In genomic region chr5:138256094-138256467, GRCm38 (mm10) we compare ENCODE assay signal across 8 mouse cellular contexts. TPM values are rescaled to one million over a fixed set of nuclear protein-coding genes. Genes with fewer than 3 reads are reported as not detected.
DNase-seq lines count a peak whose midpoint lies in the region; ATAC-seq and TF ChIP-seq lines count a peak whose summit lies in the region.

No protein-coding gene starts in this region.

- ATAC-seq in heart, embryonic 11.5 days (replicated peaks; ENCODE audit: insufficient number of reproducible peaks, low FRiP score, low TSS enrichment) = peak; percentile 5; the same call in 1 of the 2 replicates
- no peak; the same call in 1 of the 2 replicates for ATAC-seq in liver, embryonic 12.5 days
- ATAC-seq in granulocyte monocyte progenitor cell, adult 5-6 weeks (replicated peaks; ENCODE audit: poor library complexity, severe bottlenecking) = no peak

- peaks cover 8% of the 10 kb centered on the region; the same call in 1 of the 2 replicates for H3K36me3 ChIP-seq in heart, embryonic 11.5 days (ENCODE audit: control insufficient read depth, insufficient read depth, low read length)
- peaks cover 3% of the 10 kb centered on the region for H3K36me3 ChIP-seq in C2C12 (ENCODE audit: control insufficient read depth, insufficient read depth)
- peaks cover 37% of the 10 kb centered on the region for H3K36me3 ChIP-seq in forebrain, embryonic 10.5 days (replicated peaks)
- peaks cover 39% of the 10 kb centered on the region for H3K36me3 ChIP-seq in liver, embryonic 12.5 days

- 16% methylated on average over 7 of the region's 7 CpGs for WGBS in heart, embryonic 11.5 days (ENCODE audit: insufficient replicate concordance)
- WGBS in forebrain, embryonic 10.5 days = 23% methylated on average over 7 of the region's 7 CpGs
- 10% methylated on average over 7 of the region's 7 CpGs for WGBS in liver, embryonic 12.5 days (ENCODE audit: insufficient replicate concordance)

- peak overlapping the region; percentile 84 for H3K27ac ChIP-seq in heart, embryonic 11.5 days (ENCODE audit: low read depth, low read length)
- peak overlapping the region; percentile 85 for H3K27ac ChIP-seq in forebrain, embryonic 10.5 days
- H3K27ac ChIP-seq in liver, embryonic 12.5 days = peak overlapping the region; percentile 81

- no peak for DNase-seq in heart, postnatal 10 days
- DNase-seq in forebrain, embryonic 10.5 days (ENCODE audit: extremely low spot score, low spot score) = no peak
- no peak for DNase-seq in adipocyte (ENCODE audit: low spot score)
- no peak for DNase-seq in spleen, postnatal 36 days (ENCODE audit: low spot score in 2 of 2)

- peak overlapping the region; percentile 87 for H3K4me2 ChIP-seq in heart, embryonic 11.5 days
- peak overlapping the region; percentile 89 for H3K4me2 ChIP-seq in liver, embryonic 12.5 days

- TF ChIP-seq CTCF in C2C12 (IDR thresholded peaks at IDR 0.05; ENCODE audit: control insufficient read depth, insufficient read depth, insufficient read length) = no peak

- H3K79me2 ChIP-seq in C2C12 (ENCODE audit: control insufficient read depth, insufficient read depth) = no peaks in the 10 kb centered on the region

- no peaks in the 10 kb centered on the region for H3K9me3 ChIP-seq in heart, embryonic 11.5 days (replicated peaks; ENCODE audit: control insufficient read depth, low read length)
- no peaks in the 10 kb centered on the region for H3K9me3 ChIP-seq in forebrain, embryonic 10.5 days
- H3K9me3 ChIP-seq in liver, embryonic 12.5 days (replicated peaks) = no peaks in the 10 kb centered on the region

- peak overlapping the region; percentile 78 for H3K4me3 ChIP-seq in heart, embryonic 11.5 days (ENCODE audit: low read depth, low read length)
- peak overlapping the region; percentile 52 for H3K4me3 ChIP-seq in C2C12 (ENCODE audit: insufficient read depth, poor library complexity, severe bottlenecking)
- peak overlapping the region; percentile 78 for H3K4me3 ChIP-seq in forebrain, embryonic 10.5 days
- peak overlapping the region; percentile 77 for H3K4me3 ChIP-seq in liver, embryonic 12.5 days

- intact Hi-C loops in heart, postnatal 10 days (cut with DNase I) = no loop called here

- peaks cover 34% of the 10 kb centered on the region for H3K4me1 ChIP-seq in heart, embryonic 11.5 days (ENCODE audit: control insufficient read depth, insufficient read depth, low read length)
- H3K4me1 ChIP-seq in forebrain, embryonic 10.5 days = peaks cover 23% of the 10 kb centered on the region
- H3K4me1 ChIP-seq in liver, embryonic 12.5 days = peaks cover 61% of the 10 kb centered on the region

- no peaks in the 10 kb centered on the region for H3K79me3 ChIP-seq in C2C12 (ENCODE audit: low read depth)

- H3K27me3 ChIP-seq in heart, embryonic 11.5 days (ENCODE audit: control insufficient read depth, insufficient read depth, low read length) = no peaks in the 10 kb centered on the region
- no peaks in the 10 kb centered on the region for H3K27me3 ChIP-seq in C2C12 (ENCODE audit: control insufficient read depth, insufficient read depth, insufficient read length)
- H3K27me3 ChIP-seq in forebrain, embryonic 10.5 days (ENCODE audit: poor library complexity, severe bottlenecking) = no peaks in the 10 kb centered on the region
- no peaks in the 10 kb centered on the region for H3K27me3 ChIP-seq in liver, embryonic 12.5 days (replicated peaks)

- H3ac ChIP-seq in C2C12 (ENCODE audit: control insufficient read depth, insufficient read length, low read depth) = peak overlapping the region; percentile 56

- peak overlapping the region; percentile 77 for H3K9ac ChIP-seq in heart, embryonic 11.5 days (ENCODE audit: low read depth, low read length)
- H3K9ac ChIP-seq in liver, embryonic 12.5 days = peak overlapping the region; percentile 70

TF ChIP-seq in C2C12, 6 proteins besides CTCF, POLR2A, EP300 and RAD21:
- TF ChIP-seq MYOG (IDR thresholded peaks at IDR 0.05; ENCODE audit: control insufficient read depth, extremely low read depth, insufficient read length) (no peak), CEBPB (IDR thresholded peaks at IDR 0.05; ENCODE audit: low read depth) (no peak), MYOD1 (IDR thresholded peaks at IDR 0.05; ENCODE audit: control insufficient read depth, insufficient read length, low read depth) (no peak), FOSL1 (IDR thresholded peaks at IDR 0.05; ENCODE audit: insufficient read depth, low read length, poor library complexity, severe bottlenecking) (no peak), MAX (IDR thresholded peaks at IDR 0.05) (no peak), USF1 (IDR thresholded peaks at IDR 0.05; ENCODE audit: low read depth) (no peak)

RNA-seq across cellular contexts. Expression of gene Lamtor4, which starts 0.8 kb away (rescaled TPM):
- polyA plus RNA-seq in heart, embryonic 11.5 days (2014; fragmentation: Nextera tagmentation; extraction: Ambion mirVana) = 71.8 and 74.4 TPM in 2 replicates
- total RNA-seq in heart, postnatal 10 days (2021) = 10 to 100 TPM; 75.6 to 77.5 TPM
- polyA plus RNA-seq in C2C12 (2012; fragmentation: generic; extraction: Trizol) = 72.8 TPM
- polyA plus RNA-seq in forebrain, embryonic 10.5 days (2016; fragmentation: Nextera tagmentation; extraction: Ambion mirVana) = 38.9 and 41.5 TPM in 2 replicates
- polyA plus RNA-seq in liver, embryonic 12.5 days (2016; fragmentation: Nextera tagmentation; extraction: Ambion mirVana) = 31.3 and 31.8 TPM in 2 replicates
- total RNA-seq in granulocyte monocyte progenitor cell, adult 5-6 weeks (2014; fragmentation: Nextera tagmentation) = 132 and 143 TPM in 2 replicates
- 80.9 and 86.9 TPM in 2 replicates for total RNA-seq in granulocyte monocyte progenitor cell, adult 5-6 weeks (2017)

RNA-seq across cellular contexts. Expression of gene BC037034, which starts 7.8 kb away (rescaled TPM):
- 3.5 and 4.0 TPM in 2 replicates for polyA plus RNA-seq in heart, embryonic 11.5 days (2014; fragmentation: Nextera tagmentation; extraction: Ambion mirVana)
- total RNA-seq in heart, postnatal 10 days (2021) = 1 to 10 TPM; 5.4 to 6.5 TPM
- polyA plus RNA-seq in C2C12 (2012; fragmentation: generic; extraction: Trizol) = 6.8 TPM
- 5.3 and 5.5 TPM in 2 replicates for polyA plus RNA-seq in forebrain, embryonic 10.5 days (2016; fragmentation: Nextera tagmentation; extraction: Ambion mirVana)
- 8.7 and 8.9 TPM in 2 replicates for polyA plus RNA-seq in liver, embryonic 12.5 days (2016; fragmentation: Nextera tagmentation; extraction: Ambion mirVana)
- 66.1 and 68.2 TPM in 2 replicates for total RNA-seq in granulocyte monocyte progenitor cell, adult 5-6 weeks (2014; fragmentation: Nextera tagmentation)
- 37.8 and 50.5 TPM in 2 replicates for total RNA-seq in granulocyte monocyte progenitor cell, adult 5-6 weeks (2017)

RNA-seq across cellular contexts. Expression of gene Gal3st4, which starts 16.6 kb away (rescaled TPM):
- polyA plus RNA-seq in heart, embryonic 11.5 days (2014; fragmentation: Nextera tagmentation; extraction: Ambion mirVana) = 1.3 and 1.4 TPM in 2 replicates
- total RNA-seq in heart, postnatal 10 days (2021) = under 1 TPM; 0.36 to 0.47 TPM
- 0.08 TPM for polyA plus RNA-seq in C2C12 (2012; fragmentation: generic; extraction: Trizol)
- polyA plus RNA-seq in forebrain, embryonic 10.5 days (2016; fragmentation: Nextera tagmentation; extraction: Ambion mirVana) = 3.1 and 3.9 TPM in 2 replicates
- polyA plus RNA-seq in liver, embryonic 12.5 days (2016; fragmentation: Nextera tagmentation; extraction: Ambion mirVana) = 0.18 and 0.32 TPM in 2 replicates
- not detected in 2 replicates for total RNA-seq in granulocyte monocyte progenitor cell, adult 5-6 weeks (2014; fragmentation: Nextera tagmentation)
- 1.5 TPM in 1 of 2 replicates, not detected in the other for total RNA-seq in granulocyte monocyte progenitor cell, adult 5-6 weeks (2017)

RNA-seq across cellular contexts. Expression of gene Gm43720, which starts 23.7 kb away (rescaled TPM):
- 0.10 and 0.14 TPM in 2 replicates for polyA plus RNA-seq in heart, embryonic 11.5 days (2014; fragmentation: Nextera tagmentation; extraction: Ambion mirVana)
- not detected for total RNA-seq in heart, postnatal 10 days (2021)
- not detected for polyA plus RNA-seq in C2C12 (2012; fragmentation: generic; extraction: Trizol)
- 0.09 TPM in 2 replicates for polyA plus RNA-seq in forebrain, embryonic 10.5 days (2016; fragmentation: Nextera tagmentation; extraction: Ambion mirVana)
- 0.04 TPM in 1 of 2 replicates, not detected in the other for polyA plus RNA-seq in liver, embryonic 12.5 days (2016; fragmentation: Nextera tagmentation; extraction: Ambion mirVana)
- total RNA-seq in granulocyte monocyte progenitor cell, adult 5-6 weeks (2014; fragmentation: Nextera tagmentation) = not detected in 2 replicates
- 0.05 TPM in 1 of 2 replicates, not detected in the other for total RNA-seq in granulocyte monocyte progenitor cell, adult 5-6 weeks (2017)

RNA-seq across cellular contexts. Expression of gene Gpc2, which starts 23.7 kb away (rescaled TPM):
- polyA plus RNA-seq in heart, embryonic 11.5 days (2014; fragmentation: Nextera tagmentation; extraction: Ambion mirVana) = 2.9 and 3.0 TPM in 2 replicates
- 1 to 10 TPM in 1 of 2 experiments, under 1 TPM in 1; 0.86 to 1.1 TPM for total RNA-seq in heart, postnatal 10 days (2021)
- polyA plus RNA-seq in C2C12 (2012; fragmentation: generic; extraction: Trizol) = 0.60 TPM
- polyA plus RNA-seq in forebrain, embryonic 10.5 days (2016; fragmentation: Nextera tagmentation; extraction: Ambion mirVana) = 34.8 and 36.7 TPM in 2 replicates
- polyA plus RNA-seq in liver, embryonic 12.5 days (2016; fragmentation: Nextera tagmentation; extraction: Ambion mirVana) = 2.4 and 2.5 TPM in 2 replicates
- total RNA-seq in granulocyte monocyte progenitor cell, adult 5-6 weeks (2014; fragmentation: Nextera tagmentation) = 4.2 and 7.9 TPM in 2 replicates
- total RNA-seq in granulocyte monocyte progenitor cell, adult 5-6 weeks (2017) = 2.9 and 3.9 TPM in 2 replicates
